19 mouse cellular contexts compared by ENCODE assay signal in genomic region chr17:5047373-5047772, GRCm38 (mm10).
"Had no signal": no experiment of that assay in that cellular context is flagged by ENCODE, and none has a peak within 500 bp of the region (broad histone marks: within the 10 kb centered on the region; RNA-seq: fewer than 3 reads in every experiment).

No protein-coding gene starts in this region.

- DNase-seq: lung, adult 18-20 months; lung, embryonic 14.5 days; lung, postnatal 10 days; lung, postnatal 36 days; retina, postnatal 1 day; right cerebral cortex, adult 18-20 months; right cerebral cortex, postnatal 25 days; right cerebral cortex, postnatal 4 days; spleen, adult 18-20 months; thymus, adult 2 months; thymus, postnatal 25 days; thymus, postnatal 4 days had no signal

- H3K27ac ChIP-seq: macrophage; midbrain, embryonic 13.5 days; midbrain, embryonic 15.5 days; neural tube, embryonic 12.5 days; stomach, embryonic 15.5 days; stomach, postnatal 0 days had no signal

- H3K27me3 ChIP-seq: megakaryocyte, embryonic 14.5 days; midbrain, embryonic 13.5 days; midbrain, embryonic 15.5 days; neural tube, embryonic 12.5 days; stomach, embryonic 15.5 days had no signal

- H3K36me3 ChIP-seq: midbrain, embryonic 13.5 days; midbrain, embryonic 15.5 days; neural tube, embryonic 12.5 days; stomach, embryonic 15.5 days had no signal

- H3K9me3 ChIP-seq: megakaryocyte, embryonic 14.5 days; midbrain, embryonic 13.5 days; midbrain, embryonic 15.5 days; neural tube, embryonic 12.5 days; stomach, embryonic 15.5 days had no signal

- ATAC-seq: midbrain, embryonic 13.5 days; midbrain, embryonic 15.5 days had no signal

- H3K4me3 ChIP-seq: megakaryocyte, embryonic 14.5 days; midbrain, embryonic 13.5 days; midbrain, embryonic 15.5 days; neural tube, embryonic 12.5 days; stomach, embryonic 15.5 days had no signal
